Mouse (Mus musculus): ENCODE measurements around the gene Cd69.

The Cd69 gene

GRCm38 (mm10) chr6:129275220-129275619, at the start of gene Cd69:
Cd69 (minus strand) TSS chr6:129275436.
- DNase-seq: peak; percentile 53 to 63

- DNase-seq: no peak
Observed at GRCm38 (mm10) chr6:129319331-129319730, 44.1 kb upstream of the Cd69 start.

- peak in 1 of 2 experiments; percentile 35 for DNase-seq
Observed at GRCm38 (mm10) chr6:129318395-129318794, 43.2 kb upstream of the Cd69 start.

- no peak for DNase-seq
Observed at GRCm38 (mm10) chr6:129316463-129316862, 41.2 kb upstream of the Cd69 start.

- no peak for DNase-seq
Observed at GRCm38 (mm10) chr6:129315698-129316097, 40.5 kb upstream of the Cd69 start.

GRCm38 (mm10) chr6:129314655-129315168, 39.5 kb upstream of the Cd69 start:
- DNase-seq: no peak

GRCm38 (mm10) chr6:129312499-129312898, 37.3 kb upstream of the Cd69 start:
- DNase-seq: no peak

GRCm38 (mm10) chr6:129304180-129304579, 28.9 kb upstream of the Cd69 start:
- DNase-seq: no peak

GRCm38 (mm10) chr6:129288708-129289107, 13.5 kb upstream of the Cd69 start:
- no peak for DNase-seq

GRCm38 (mm10) chr6:129284384-129285104, 9.3 kb upstream of the Cd69 start:
- DNase-seq: peak; percentile 36 to 60

GRCm38 (mm10) chr6:129283271-129283670, 8.0 kb upstream of the Cd69 start:
- no peak for DNase-seq

GRCm38 (mm10) chr6:129276483-129276882, 1.2 kb upstream of the Cd69 start:
- DNase-seq: no peak

- no peak for DNase-seq
Observed at GRCm38 (mm10) chr6:129275624-129276203, 478 bp upstream of the Cd69 start.

- no peak for DNase-seq
Observed at GRCm38 (mm10) chr6:129274476-129274875, 760 bp downstream of the Cd69 start.

- DNase-seq: peak in 1 of 2 experiments; percentile 14
Observed at GRCm38 (mm10) chr6:129273662-129274061, 1.6 kb downstream of the Cd69 start.

- no peak for DNase-seq
Observed at GRCm38 (mm10) chr6:129266438-129267022, 8.7 kb downstream of the Cd69 start.

- no peak for DNase-seq
Observed at GRCm38 (mm10) chr6:129265821-129266220, 9.4 kb downstream of the Cd69 start.

- DNase-seq: no peak
Observed at GRCm38 (mm10) chr6:129260940-129261339, 14.3 kb downstream of the Cd69 start.

- DNase-seq: no peak
Observed at GRCm38 (mm10) chr6:129260034-129260433, 15.2 kb downstream of the Cd69 start.

GRCm38 (mm10) chr6:129256018-129256417, 19.2 kb downstream of the Cd69 start:
- no peak for DNase-seq

GRCm38 (mm10) chr6:129254949-129255602, 20.2 kb downstream of the Cd69 start:
- no peak for DNase-seq

GRCm38 (mm10) chr6:129254314-129254713, 20.9 kb downstream of the Cd69 start:
- DNase-seq: no peak

GRCm38 (mm10) chr6:129248243-129248642, 27.0 kb downstream of the Cd69 start:
- no peak for DNase-seq

All from spleen, adult 18-20 months (tissue).